Mouse (Mus musculus): ENCODE measurements around the gene Gm10577.
A peak's percentile ranks its signal among the peaks of the same experiment; 100 is the strongest.

Gm10577 gene

GRCm38 (mm10) chr4:101020596-101020995 is at the start of gene Gm10577:
Gm10577 (minus strand) TSS chr4:101020696.
- DNase-seq (ENCODE audit: low read depth, low spot score): no peak

- peak; percentile 25 for DNase-seq (ENCODE audit: low read depth, low spot score)
These were observed 48.9 kb upstream of the Gm10577 start for GRCm38 (mm10) chr4:101069154-101069971.

- DNase-seq (ENCODE audit: low read depth, low spot score): peak; percentile 76
These were observed 48.3 kb upstream of the Gm10577 start, which contains the start of gene Raver2 for GRCm38 (mm10) chr4:101068786-101069153. Raver2 (plus strand) TSS chr4:101068983.

- DNase-seq (ENCODE audit: low read depth, low spot score): no peak
These were observed 45.9 kb upstream of the Gm10577 start for GRCm38 (mm10) chr4:101066401-101066800.

GRCm38 (mm10) chr4:101062146-101062545 is 41.6 kb upstream of the Gm10577 start:
- no peak for DNase-seq (ENCODE audit: low read depth, low spot score)

- DNase-seq (ENCODE audit: low read depth, low spot score): no peak
These were observed 26.1 kb upstream of the Gm10577 start for GRCm38 (mm10) chr4:101046576-101046975.

- no peak for DNase-seq (ENCODE audit: low read depth, low spot score)
These were observed 23.7 kb upstream of the Gm10577 start for GRCm38 (mm10) chr4:101044149-101044548.

GRCm38 (mm10) chr4:101043691-101044090 is 23.2 kb upstream of the Gm10577 start:
- no peak for DNase-seq (ENCODE audit: low read depth, low spot score)

- DNase-seq (ENCODE audit: low read depth, low spot score): no peak
These were observed 16.7 kb upstream of the Gm10577 start for GRCm38 (mm10) chr4:101037156-101037555.

- DNase-seq (ENCODE audit: low read depth, low spot score): no peak
These were observed 14.6 kb upstream of the Gm10577 start for GRCm38 (mm10) chr4:101035131-101035530.

GRCm38 (mm10) chr4:101033047-101033446 is 12.6 kb upstream of the Gm10577 start:
- DNase-seq (ENCODE audit: low read depth, low spot score): no peak

- DNase-seq (ENCODE audit: low read depth, low spot score): no peak
These were observed 7.4 kb upstream of the Gm10577 start for GRCm38 (mm10) chr4:101027852-101028411.

- no peak for DNase-seq (ENCODE audit: low read depth, low spot score)
These were observed 6.5 kb upstream of the Gm10577 start for GRCm38 (mm10) chr4:101026995-101027394.

GRCm38 (mm10) chr4:101026566-101026965 is 6.1 kb upstream of the Gm10577 start:
- DNase-seq (ENCODE audit: low read depth, low spot score): no peak

- no peak for DNase-seq (ENCODE audit: low read depth, low spot score)
These were observed 2.7 kb downstream of the Gm10577 start for GRCm38 (mm10) chr4:101017806-101018205.

GRCm38 (mm10) chr4:101009092-101009491 is 11.4 kb downstream of the Gm10577 start:
- no peak for DNase-seq (ENCODE audit: low read depth, low spot score)

- DNase-seq (ENCODE audit: low read depth, low spot score): no peak
These were observed 12.1 kb downstream of the Gm10577 start for GRCm38 (mm10) chr4:101008362-101008769.

- no peak for DNase-seq (ENCODE audit: low read depth, low spot score)
These were observed 17.5 kb downstream of the Gm10577 start for GRCm38 (mm10) chr4:101002961-101003360.

- no peak for DNase-seq (ENCODE audit: low read depth, low spot score)
These were observed 19.4 kb downstream of the Gm10577 start for GRCm38 (mm10) chr4:101001073-101001472.

- DNase-seq (ENCODE audit: low read depth, low spot score): no peak
These were observed 19.9 kb downstream of the Gm10577 start for GRCm38 (mm10) chr4:101000622-101001021.

GRCm38 (mm10) chr4:100998906-100999305 is 21.6 kb downstream of the Gm10577 start:
- no peak for DNase-seq (ENCODE audit: low read depth, low spot score)

- DNase-seq (ENCODE audit: low read depth, low spot score): peak; percentile 40
These were observed 22.4 kb downstream of the Gm10577 start for GRCm38 (mm10) chr4:100998145-100998544.

GRCm38 (mm10) chr4:100996060-100996651 is 24.3 kb downstream of the Gm10577 start:
- DNase-seq (ENCODE audit: low read depth, low spot score): no peak
